Mouse (Mus musculus) adrenal gland, postnatal 10 days (tissue): Measurements from ENCODE around the gene Slc5a1. TPM values are rescaled to one million over a fixed set of nuclear protein-coding genes. Genes with fewer than 3 reads are reported as not detected.

Experiments used
- DNase-seq: peaks from one replicate; pipeline ENCODE4 v3.0.0; 2021; ENCODE audit warnings: mixed read lengths
- long read RNA-seq, 2 experiments: library from polyadenylated mRNA; stranded (forward); transcript quantifications; one replicate each; pipeline ENCODE4 v2.0.0; 2021
- total RNA-seq, 2 experiments: library from RNA; stranded (reverse); gene quantifications; 2 replicates each; pipeline ENCODE4 v1.2.3; 2021

Gene Slc5a1
- under 1 TPM; 0.06 to 0.12 TPM for total RNA-seq
- long read RNA-seq, experiment 1: 0 reads
- long read RNA-seq, experiment 2, full-length matches to known transcripts: 2 of 4 reads
- long read RNA-seq, experiment 2, partial matches to known transcripts: 2 of 4 reads
- long read RNA-seq, experiment 2, other reads (novel, unspliced or antisense): 0 of 4 reads

GRCm38 (mm10) chr5:33104025-33104481 is at the start of gene Slc5a1:
Gene Slc5a1, plus strand, starts transcription at chr5:33104219.
- DNase-seq: no peak

DNA sequence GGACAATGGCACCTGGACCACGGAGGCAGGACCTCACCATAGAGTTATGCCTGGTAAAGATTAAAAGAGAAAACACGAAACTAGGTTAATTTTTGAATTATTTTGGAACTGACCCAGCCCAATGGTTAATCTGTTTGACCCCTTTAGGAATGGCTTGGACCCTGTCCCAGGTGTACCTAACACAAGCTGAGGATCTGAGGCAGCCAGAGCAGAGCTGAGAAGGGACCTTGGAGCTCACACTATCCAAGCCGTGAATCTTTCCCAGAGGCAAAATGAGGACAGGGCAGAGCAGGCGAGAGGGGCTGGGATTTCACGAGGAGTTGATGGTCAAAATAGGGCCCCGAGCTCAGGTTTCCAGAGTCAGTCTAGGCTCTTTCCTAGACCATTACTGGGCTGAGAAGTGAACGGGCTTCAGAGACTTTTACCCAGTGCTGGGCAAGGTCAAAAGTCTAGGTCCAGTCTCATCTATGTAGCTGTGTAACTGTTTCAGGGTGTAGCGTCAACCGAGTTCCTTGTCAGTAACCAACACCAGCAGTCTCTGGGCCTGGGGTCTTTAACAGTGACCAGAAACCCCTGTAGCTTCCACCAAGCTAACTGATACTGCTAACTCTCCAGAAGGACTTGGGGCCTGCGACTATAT is 47.8 kb upstream of the Slc5a1 start:
- no peak for DNase-seq

- DNase-seq: no peak
Observed at GRCm38 (mm10) chr5:33070071-33070470, 33.9 kb upstream of the Slc5a1 start.

- DNase-seq: no peak
Observed at GRCm38 (mm10) chr5:33076490-33077191, 27.4 kb upstream of the Slc5a1 start.

GRCm38 (mm10) chr5:33082896-33083295 is 21.1 kb upstream of the Slc5a1 start:
- DNase-seq: no peak

GRCm38 (mm10) chr5:33084599-33084998 is 19.4 kb upstream of the Slc5a1 start:
- no peak for DNase-seq

DNA sequence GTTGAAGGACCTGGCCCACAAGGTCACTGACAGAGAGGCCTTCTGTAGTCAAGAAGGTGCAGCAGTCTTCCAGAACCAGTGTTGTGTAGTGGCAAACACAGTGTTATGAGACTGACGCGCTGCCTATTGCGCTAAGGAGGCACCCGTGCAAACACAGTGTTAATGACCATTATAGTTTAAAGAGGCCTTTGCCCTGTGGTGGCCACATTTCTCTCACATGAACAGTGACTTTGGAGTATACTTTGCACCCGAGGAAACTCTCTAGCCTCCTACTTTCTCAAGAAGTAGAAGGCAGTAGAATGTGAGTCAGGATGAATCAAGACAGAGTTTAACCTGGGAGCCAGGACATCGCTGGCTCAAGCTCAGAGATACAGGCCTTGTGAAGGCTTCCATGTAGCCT is 12.7 kb upstream of the Slc5a1 start:
- DNase-seq: no peak

- DNase-seq: no peak
Observed at GRCm38 (mm10) chr5:33095315-33095714, 8.7 kb upstream of the Slc5a1 start.

- no peak for DNase-seq
Observed at GRCm38 (mm10) chr5:33102369-33103055, 1.5 kb upstream of the Slc5a1 start.

- DNase-seq: no peak
Observed at GRCm38 (mm10) chr5:33104876-33105275, 857 bp downstream of the Slc5a1 start.

GRCm38 (mm10) chr5:33105660-33106059 is 1.6 kb downstream of the Slc5a1 start:
- DNase-seq: no peak

DNA sequence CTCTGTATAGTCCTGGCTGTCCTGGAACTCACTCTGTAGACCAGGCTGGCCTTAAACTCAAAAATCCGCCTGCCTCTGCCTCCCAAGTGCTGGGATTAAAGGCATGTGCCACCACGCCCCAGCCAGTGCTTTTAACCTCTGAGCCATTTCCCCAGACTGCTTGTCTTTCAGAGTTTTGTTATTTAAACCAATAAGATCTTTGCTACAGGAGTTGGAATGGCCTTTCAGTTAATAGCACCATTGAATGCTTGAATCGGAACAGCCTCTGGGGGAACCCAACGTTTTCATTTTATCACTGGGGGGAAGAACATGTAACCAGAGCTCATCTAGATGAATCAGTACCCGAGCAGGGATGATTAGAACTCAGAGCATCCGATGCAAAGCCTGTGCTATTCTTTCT is 3.0 kb downstream of the Slc5a1 start:
- no peak for DNase-seq

GRCm38 (mm10) chr5:33107778-33108405 is 3.9 kb downstream of the Slc5a1 start:
- no peak for DNase-seq

DNA sequence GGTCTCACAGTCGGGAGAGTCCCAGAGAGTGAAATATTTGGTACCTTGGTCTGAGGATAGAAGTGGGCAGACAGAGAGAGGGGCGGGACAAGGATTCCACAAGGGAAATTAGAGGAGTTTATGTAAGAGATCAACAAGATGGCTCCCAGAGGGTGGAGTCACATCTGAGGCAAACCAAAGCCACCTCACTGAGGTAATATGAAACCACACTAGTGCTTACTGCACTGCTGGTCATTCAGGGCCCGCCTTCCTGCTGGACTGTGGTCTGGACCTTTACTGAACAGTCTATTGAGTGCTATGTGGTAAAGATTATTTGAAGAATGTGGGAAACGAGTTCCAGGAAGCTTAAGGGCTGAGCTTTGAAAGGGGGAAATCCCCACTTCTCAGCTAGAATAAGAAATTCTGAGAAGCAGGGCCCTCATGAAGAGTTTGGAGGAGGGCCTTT is 17.9 kb downstream of the Slc5a1 start:
- no peak for DNase-seq

DNA sequence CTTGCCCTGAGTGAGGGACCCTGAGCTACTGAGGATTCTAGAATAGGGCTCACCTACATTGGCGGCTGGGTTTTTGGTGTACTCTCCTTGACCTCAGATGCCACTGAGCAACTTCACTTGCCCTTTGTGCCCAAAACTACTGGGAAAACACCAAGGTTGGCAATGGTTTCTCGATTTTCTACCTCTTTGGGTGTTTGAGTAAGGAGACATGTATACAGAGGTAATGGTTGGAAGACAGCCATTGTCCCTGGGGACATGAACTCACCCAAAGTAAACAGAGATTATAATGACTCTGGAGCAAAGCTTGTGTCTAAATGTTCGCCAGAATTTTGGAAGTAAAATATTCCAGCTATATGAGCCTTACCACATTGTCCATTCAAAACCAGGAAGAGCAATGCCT is 19.6 kb downstream of the Slc5a1 start:
- DNase-seq: peak; percentile 21

DNA sequence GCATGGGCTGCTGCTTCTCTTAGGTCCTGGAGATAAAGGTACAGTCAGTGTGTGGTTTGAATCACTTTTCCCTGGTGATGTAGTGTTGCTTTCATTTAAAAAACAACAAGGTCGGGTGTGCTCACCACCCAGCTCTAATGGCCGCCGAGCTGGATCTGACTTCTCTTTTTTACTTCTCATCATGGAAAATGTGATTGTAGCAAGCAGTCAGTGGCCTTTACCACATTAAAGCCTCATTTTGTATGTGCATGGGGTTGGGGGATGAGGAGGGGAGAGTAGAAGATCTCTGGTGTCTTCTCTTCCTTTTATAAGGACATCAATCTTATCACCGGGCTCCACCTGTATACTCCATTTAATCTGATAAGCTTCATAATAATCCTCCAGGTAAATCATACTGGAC is 21.3 kb downstream of the Slc5a1 start:
- no peak for DNase-seq

DNA sequence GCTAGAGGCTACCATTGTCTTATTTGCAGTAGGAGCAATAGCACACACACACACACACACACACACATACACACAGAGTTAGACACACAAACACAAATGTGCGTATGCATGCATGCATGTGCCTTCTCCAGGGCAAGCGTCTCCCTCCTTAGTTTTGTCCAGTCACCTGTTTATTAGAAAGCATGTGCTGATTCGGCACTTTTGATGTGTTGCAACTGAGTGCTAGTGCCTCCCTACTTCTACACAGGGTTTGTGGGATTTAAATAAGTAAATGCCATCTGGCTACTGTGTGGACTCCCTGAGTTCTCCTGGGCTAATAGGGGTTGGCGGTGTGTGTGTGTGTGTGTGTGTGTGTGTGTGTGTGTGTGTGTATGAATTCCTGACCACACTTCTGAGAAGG is 30.1 kb downstream of the Slc5a1 start:
- no peak for DNase-seq

DNA sequence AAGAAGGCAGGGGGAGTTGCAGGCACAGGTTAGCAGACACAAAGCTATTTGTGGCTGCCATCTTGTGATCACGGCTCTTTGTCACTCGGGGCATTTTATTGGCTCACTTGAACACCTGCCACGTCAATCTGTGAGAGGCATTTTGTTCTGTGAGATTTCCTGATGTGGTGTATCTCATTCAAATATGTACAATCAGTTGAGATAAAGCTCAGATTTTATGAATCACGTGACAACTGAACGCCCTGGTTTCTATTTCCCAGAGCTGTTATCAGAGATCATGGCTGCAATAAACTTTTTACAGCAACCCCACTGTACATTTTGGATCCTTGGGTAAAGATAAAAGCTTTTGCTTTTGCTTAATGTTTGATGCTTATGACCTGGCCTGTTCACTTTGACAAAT is 31.6 kb downstream of the Slc5a1 start:
- DNase-seq: no peak

DNA sequence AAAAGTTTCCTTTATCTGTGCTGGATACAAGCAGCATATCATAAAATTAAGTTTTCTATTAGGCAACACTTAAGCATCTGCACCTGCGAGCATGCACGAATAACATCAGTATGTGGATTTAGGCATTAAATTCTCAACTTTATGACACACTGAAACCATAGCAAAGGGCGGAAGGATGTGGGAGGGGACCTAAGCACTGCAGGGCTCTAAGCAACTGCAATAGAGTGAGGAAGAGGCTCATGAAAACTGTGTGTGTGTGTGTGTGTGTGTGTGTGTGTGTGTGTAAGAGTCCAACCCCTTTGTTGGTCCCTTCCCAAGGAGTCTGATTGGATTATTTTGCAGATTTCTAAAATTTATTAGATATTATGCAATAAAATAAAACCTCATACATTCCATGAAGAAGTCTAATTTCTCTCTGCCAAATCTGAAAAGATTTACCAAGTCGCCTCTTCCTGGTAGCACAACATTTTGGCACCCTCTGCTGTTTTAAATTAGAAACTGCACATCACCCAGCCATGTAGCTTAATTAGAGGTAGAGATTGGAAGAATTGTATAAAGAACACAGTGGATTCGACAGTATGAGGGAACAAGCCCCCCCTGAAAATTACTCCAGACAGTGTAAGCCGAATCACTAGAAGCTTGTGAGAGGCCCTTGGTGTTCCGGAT is 38.9 kb downstream of the Slc5a1 start:
- DNase-seq: peak; percentile 59

DNA sequence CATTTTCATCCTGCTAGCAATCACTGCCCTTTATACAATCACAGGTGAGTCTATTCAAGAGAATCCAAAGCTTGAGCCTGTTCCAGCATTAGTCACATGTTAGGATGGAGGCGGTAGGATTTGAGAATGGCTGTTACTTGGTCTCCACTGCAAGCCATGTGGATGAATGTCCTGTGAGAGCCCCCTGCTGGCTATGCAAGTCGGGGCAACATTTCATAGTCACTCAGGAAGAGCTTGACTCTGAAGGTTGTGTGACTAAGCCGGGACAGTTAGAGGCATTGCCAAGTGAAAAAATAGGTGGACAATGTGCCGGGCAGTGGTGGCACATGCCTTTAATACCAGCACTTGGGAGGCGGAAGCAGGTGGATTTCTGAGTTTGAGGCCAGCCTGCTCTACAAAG is 40.0 kb downstream of the Slc5a1 start:
- DNase-seq: peak; percentile 48

DNA sequence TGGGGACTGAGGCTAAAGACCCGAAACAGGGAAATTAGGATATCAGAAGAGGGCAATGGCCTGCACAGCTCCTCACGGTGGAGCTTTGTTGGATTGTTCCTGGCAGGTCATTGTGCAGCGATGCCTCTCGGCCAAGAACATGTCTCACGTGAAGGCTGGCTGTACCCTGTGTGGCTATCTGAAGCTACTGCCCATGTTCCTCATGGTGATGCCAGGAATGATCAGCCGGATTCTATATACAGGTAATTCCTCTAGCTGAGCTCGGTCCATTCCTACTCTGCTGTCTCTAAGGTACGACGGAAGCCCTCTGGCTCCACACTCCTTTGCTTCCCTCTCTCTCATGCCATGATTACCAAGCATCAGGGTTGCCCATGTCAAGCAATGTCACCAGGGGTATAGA is 42.8 kb downstream of the Slc5a1 start:
- DNase-seq: no peak

DNA sequence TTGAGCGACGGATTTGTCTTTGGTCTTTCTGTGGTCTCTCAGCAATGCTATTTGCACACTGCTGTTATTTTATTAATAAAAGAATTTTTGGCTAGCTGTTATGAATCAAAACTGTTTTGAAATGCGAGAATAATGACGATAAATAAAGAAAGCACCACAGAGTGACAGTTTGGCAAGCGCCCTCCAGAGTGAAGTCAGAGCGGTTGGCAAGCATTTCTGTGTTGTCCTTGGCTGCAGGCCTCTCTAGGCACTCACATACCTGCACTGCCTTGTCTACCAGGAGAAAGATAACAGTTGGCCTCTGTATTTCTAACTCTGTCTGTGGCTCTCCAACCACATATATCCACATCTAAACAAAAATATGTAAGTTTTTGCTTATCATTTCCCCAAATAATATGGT is 43.7 kb downstream of the Slc5a1 start:
- DNase-seq: peak; percentile 75
